Mouse (Mus musculus) E14TG2a.4 (cell line): ENCODE measurements around the gene Fitm2.

ENCODE experiments used
- CTCF ChIP-seq: conservative IDR thresholded peaks from 2 replicates; pipeline ENCODE4 v1.5.1; 2014; ENCODE audit warnings: low read length
- POU5F1 ChIP-seq: IDR thresholded peaks from 2 replicates; pipeline ENCODE4 v1.6.1; 2014; ENCODE audit warnings: low read length, borderline replicate concordance

DNA sequence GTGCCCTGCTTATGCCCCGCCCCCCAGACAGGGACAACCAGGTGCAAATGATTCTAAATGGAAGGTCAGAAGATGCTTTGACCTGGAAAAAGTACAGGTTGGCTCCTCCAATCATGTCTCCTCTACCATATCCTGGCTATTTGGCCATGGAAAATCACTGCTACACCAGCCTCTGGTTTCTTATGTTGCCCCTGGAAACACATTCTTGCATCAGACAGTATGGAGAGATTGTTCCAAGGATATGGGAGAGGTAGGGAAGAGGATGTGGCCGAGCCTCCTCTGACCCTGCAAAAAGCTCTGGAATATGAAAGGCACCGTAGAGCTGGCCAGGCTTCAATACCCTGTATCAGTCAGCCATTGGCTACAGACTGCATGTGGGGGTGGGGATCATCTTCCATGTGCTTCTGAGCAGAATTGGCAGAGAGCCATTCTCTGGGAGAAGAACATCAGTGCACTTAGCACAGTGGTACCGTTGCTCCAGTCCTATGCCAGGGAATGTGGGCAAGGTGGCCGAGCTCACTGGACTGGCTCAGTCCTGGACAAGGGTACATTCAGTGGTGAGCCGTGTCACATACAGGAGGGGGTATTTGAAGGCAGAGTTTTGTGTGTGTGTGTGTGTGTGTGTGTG, 21.6 kb downstream of the Fitm2 start:
- TF ChIP-seq CTCF (no peak), POU5F1 (no peak)
